Comparison of ENCODE assay signal across 12 mouse cellular contexts in genomic region chr2:172473591-172473990, GRCm38 (mm10). TPM values are rescaled to one million over a fixed set of nuclear protein-coding genes. Genes with fewer than 3 reads are reported as not detected.
DNase-seq lines count a peak whose midpoint lies in the region; ATAC-seq and TF ChIP-seq lines count a peak whose summit lies in the region.
"Had no signal": no experiment of that assay in that cellular context is flagged by ENCODE, and none has a peak within 500 bp of the region (broad histone marks: within the 10 kb centered on the region; RNA-seq: fewer than 3 reads in every experiment).

No protein-coding gene starts in this region.

- H3K36me3 ChIP-seq in hindbrain, embryonic 16.5 days (ENCODE audit: control insufficient read depth, insufficient read depth, low read length), result peaks cover 6% of the 10 kb centered on the region; the same call in 1 of the 2 replicates
- H3K36me3 ChIP-seq in hindbrain, embryonic 12.5 days, result peaks cover 15% of the 10 kb centered on the region
- H3K36me3 ChIP-seq in testis, adult 2 months (ENCODE audit: control insufficient read depth, insufficient read depth, low read length), result no peaks in the 10 kb centered on the region
- peaks cover 15% of the 10 kb centered on the region for H3K36me3 ChIP-seq in limb, embryonic 13.5 days

- no peak for TF ChIP-seq CTCF in testis, adult 2 months (IDR thresholded peaks at IDR 0.05; ENCODE audit: control insufficient read depth, insufficient read depth, insufficient replicate concordance, low read depth, low read length)

- no peaks in the 10 kb centered on the region for H3K9me3 ChIP-seq in hindbrain, embryonic 16.5 days (ENCODE audit: control insufficient read depth, low read length)
- H3K9me3 ChIP-seq in hindbrain, embryonic 12.5 days (replicated peaks), result no peaks in the 10 kb centered on the region
- H3K9me3 ChIP-seq in limb, embryonic 13.5 days, result no peaks in the 10 kb centered on the region
- H3K9me3 ChIP-seq: hindbrain, embryonic 13.5 days; liver, embryonic 15.5 days; midbrain, embryonic 12.5 days; neural tube, embryonic 15.5 days had no signal

- peaks cover 2% of the 10 kb centered on the region; the same call in 1 of the 2 replicates for H3K4me1 ChIP-seq in hindbrain, embryonic 16.5 days (ENCODE audit: control insufficient read depth, insufficient read depth, low read depth, low read length)
- no peaks in the 10 kb centered on the region for H3K4me1 ChIP-seq in hindbrain, embryonic 12.5 days
- H3K4me1 ChIP-seq in testis, adult 2 months (ENCODE audit: control insufficient read depth, insufficient read depth, low read length), result no peaks in the 10 kb centered on the region; the same call in 1 of the 2 replicates
- peaks cover 12% of the 10 kb centered on the region for H3K4me1 ChIP-seq in limb, embryonic 13.5 days
- H3K4me1 ChIP-seq: midbrain, embryonic 12.5 days had no signal

- no peak for TF ChIP-seq POLR2A in testis, adult 2 months (IDR thresholded peaks at IDR 0.05; ENCODE audit: control insufficient read depth, low read depth, low read length)

- H3K4me2 ChIP-seq in hindbrain, embryonic 16.5 days (ENCODE audit: low read length), result no peak overlapping the region
- H3K4me2 ChIP-seq in hindbrain, embryonic 12.5 days (replicated peaks), result no peak overlapping the region
- no peak overlapping the region for H3K4me2 ChIP-seq in limb, embryonic 13.5 days (replicated peaks)
- H3K4me2 ChIP-seq: hindbrain, embryonic 13.5 days; liver, embryonic 15.5 days; midbrain, embryonic 12.5 days; neural tube, embryonic 15.5 days had no signal

- no peak overlapping the region for H3K4me3 ChIP-seq in hindbrain, embryonic 16.5 days (ENCODE audit: low read length)
- no peak overlapping the region for H3K4me3 ChIP-seq in hindbrain, embryonic 12.5 days
- peak overlapping the region; percentile 95 for H3K4me3 ChIP-seq in testis, adult 2 months (ENCODE audit: control insufficient read depth, low read depth, low read length)
- no peak overlapping the region for H3K4me3 ChIP-seq in limb, embryonic 13.5 days
- H3K4me3 ChIP-seq: hindbrain, embryonic 13.5 days; liver, embryonic 15.5 days; midbrain, embryonic 12.5 days; neural tube, embryonic 15.5 days had no signal

- 0 out of 2 replicates have a peak, but pooled peaks cover 2% of the 10 kb centered on the region for H3K27me3 ChIP-seq in hindbrain, embryonic 16.5 days (replicated peaks; ENCODE audit: control insufficient read depth, insufficient read depth, low read length)
- no peaks in the 10 kb centered on the region for H3K27me3 ChIP-seq in hindbrain, embryonic 12.5 days
- H3K27me3 ChIP-seq in testis, adult 2 months (ENCODE audit: control insufficient read depth, insufficient read depth, low read length), result no peaks in the 10 kb centered on the region
- H3K27me3 ChIP-seq in limb, embryonic 13.5 days, result peaks cover 7% of the 10 kb centered on the region; the same call in 1 of the 2 replicates
- H3K27me3 ChIP-seq: liver, embryonic 15.5 days had no signal

- 0 out of 2 replicates have a peak overlapping the region, but pooled peaks have one; percentile 16 for H3K27ac ChIP-seq in hindbrain, embryonic 16.5 days (ENCODE audit: low read depth, low read length)
- no peak overlapping the region for H3K27ac ChIP-seq in hindbrain, embryonic 12.5 days
- H3K27ac ChIP-seq in testis, adult 2 months (ENCODE audit: control insufficient read depth, insufficient read depth, low read depth, low read length), result peak overlapping the region; percentile 66
- H3K27ac ChIP-seq in limb, embryonic 13.5 days, result no peak overlapping the region
- H3K27ac ChIP-seq: liver, embryonic 15.5 days; midbrain, embryonic 12.5 days; neural tube, embryonic 15.5 days had no signal

- no peak for DNase-seq in testis, postnatal 14 days (ENCODE audit: low spot score)
- DNase-seq in right cerebral cortex, postnatal 25 days, result no peak
- DNase-seq in thymus, postnatal 4 days, result no peak
- DNase-seq: layer of hippocampus, postnatal 36 days had no signal

- ATAC-seq in hindbrain, embryonic 16.5 days, result no peak
- ATAC-seq in hindbrain, embryonic 12.5 days (ENCODE audit: low FRiP score), result no peak
- no peak for ATAC-seq in limb, embryonic 13.5 days (ENCODE audit: low FRiP score, low read depth)

- 50% methylated on average over 8 of the region's 8 CpGs for WGBS in hindbrain, embryonic 16.5 days
- WGBS in hindbrain, embryonic 12.5 days, result 76% methylated on average over 8 of the region's 8 CpGs
- WGBS in limb, embryonic 13.5 days, result 42% methylated on average over 8 of the region's 8 CpGs

- no peak overlapping the region for H3K9ac ChIP-seq in hindbrain, embryonic 16.5 days (ENCODE audit: low read depth, low read length)
- H3K9ac ChIP-seq in hindbrain, embryonic 12.5 days, result no peak overlapping the region
- H3K9ac ChIP-seq in limb, embryonic 13.5 days, result 0 out of 2 replicates have a peak overlapping the region, but pooled peaks have one; percentile 31
- H3K9ac ChIP-seq: hindbrain, embryonic 13.5 days; liver, embryonic 15.5 days; midbrain, embryonic 12.5 days; neural tube, embryonic 15.5 days had no signal

RNA-seq across cellular contexts. Expression of gene Fam209, which starts 1.3 kb away (rescaled TPM):
- 0.24 and 0.31 TPM in 2 replicates for polyA plus RNA-seq in hindbrain, embryonic 16.5 days (2015; fragmentation: Nextera tagmentation; extraction: Ambion mirVana)
- polyA plus RNA-seq in hindbrain, embryonic 12.5 days (2016; fragmentation: Nextera tagmentation; extraction: Ambion mirVana), result 0.70 TPM in 1 of 2 replicates, not detected in the other
- polyA plus RNA-seq in testis, adult 2 months (2012; rRNA removed), result 376 and 416 TPM in 2 replicates
- polyA plus RNA-seq in limb, embryonic 13.5 days (2015; fragmentation: Nextera tagmentation; extraction: Ambion mirVana), result 0.22 and 0.49 TPM in 2 replicates
- polyA plus RNA-seq: hindbrain, embryonic 13.5 days; liver, embryonic 15.5 days; neural tube, embryonic 15.5 days had no signal

RNA-seq across cellular contexts. Expression of gene Gcnt7, which starts 15.2 kb away (rescaled TPM):
- 0.96 and 1.4 TPM in 2 replicates for polyA plus RNA-seq in hindbrain, embryonic 16.5 days (2015; fragmentation: Nextera tagmentation; extraction: Ambion mirVana)
- 2.2 and 2.5 TPM in 2 replicates for polyA plus RNA-seq in hindbrain, embryonic 12.5 days (2016; fragmentation: Nextera tagmentation; extraction: Ambion mirVana)
- 0.07 and 0.11 TPM in 2 replicates for polyA plus RNA-seq in testis, adult 2 months (2012; rRNA removed)
- polyA plus RNA-seq in limb, embryonic 13.5 days (2015; fragmentation: Nextera tagmentation; extraction: Ambion mirVana), result 1.6 and 2.2 TPM in 2 replicates

RNA-seq across cellular contexts. Expression of gene Rtf2, which starts 33.2 kb away (rescaled TPM):
- 95.1 and 96.1 TPM in 2 replicates for polyA plus RNA-seq in hindbrain, embryonic 16.5 days (2015; fragmentation: Nextera tagmentation; extraction: Ambion mirVana)
- 86.5 and 93.0 TPM in 2 replicates for polyA plus RNA-seq in hindbrain, embryonic 12.5 days (2016; fragmentation: Nextera tagmentation; extraction: Ambion mirVana)
- polyA plus RNA-seq in testis, adult 2 months (2012; rRNA removed), result 21.9 and 22.3 TPM in 2 replicates
- polyA plus RNA-seq in limb, embryonic 13.5 days (2015; fragmentation: Nextera tagmentation; extraction: Ambion mirVana), result 69.1 and 71.3 TPM in 2 replicates

Comparison
In these comparisons a context has a peak if more than half of its experiments do, and no peak if none do; other contexts are left out.
1. H3K27ac ChIP-seq: peak in hindbrain, embryonic 16.5 days (single experiment) and testis, adult 2 months (single experiment); none in hindbrain, embryonic 12.5 days (single experiment) and limb, embryonic 13.5 days (single experiment).
2. RNA of gene Fam209, which starts 1.3 kb away (polyA plus RNA-seq): 376 to 416 TPM in testis, adult 2 months; 0.24 to 0.31 TPM in hindbrain, embryonic 16.5 days, 0.70 TPM in hindbrain, embryonic 12.5 days and 0.22 to 0.49 TPM in limb, embryonic 13.5 days; every median in the first group is over 100 times any median in the second.